11 mouse cellular contexts compared by ENCODE assay signal in genomic region chr16:97098508-97098907, GRCm38 (mm10).
A peak's percentile ranks its signal among the peaks of the same experiment; 100 is the strongest.
DNase-seq lines count a peak whose midpoint lies in the region; ATAC-seq lines count a peak whose summit lies in the region.
"Had no signal": no experiment of that assay in that cellular context is flagged by ENCODE, and none has a peak within 500 bp of the region (broad histone marks: within the 10 kb centered on the region; RNA-seq: fewer than 3 reads in every experiment).

No protein-coding gene starts in this region.

- intact Hi-C loops in gastrocnemius, postnatal 14 days (cut with DNase I; ENCODE audit: low total_unique reads), result no loop called here
- intact Hi-C loops in gastrocnemius, postnatal 36 days (cut with DNase I), result no loop called here

- H3K27ac ChIP-seq in forebrain, embryonic 11.5 days (ENCODE audit: low read depth, low read length), result peak overlapping the region; percentile 41; the same call in 1 of the 2 replicates
- no peak overlapping the region for H3K27ac ChIP-seq in forebrain, embryonic 10.5 days
- no peak overlapping the region for H3K27ac ChIP-seq in hindbrain, embryonic 11.5 days (ENCODE audit: low read depth, low read length)
- H3K27ac ChIP-seq in midbrain, embryonic 14.5 days (replicated peaks; ENCODE audit: low read depth, low read length), result peak overlapping the region; percentile 60
- H3K27ac ChIP-seq: limb, embryonic 12.5 days; macrophage had no signal

- no peak overlapping the region for H3K4me2 ChIP-seq in forebrain, embryonic 11.5 days (ENCODE audit: low read depth, low read length, severe bottlenecking)
- no peak overlapping the region for H3K4me2 ChIP-seq in hindbrain, embryonic 11.5 days (replicated peaks; ENCODE audit: low read depth, low read length)
- H3K4me2 ChIP-seq in midbrain, embryonic 14.5 days (ENCODE audit: low read length), result peak overlapping the region; percentile 14; the same call in 1 of the 2 replicates
- H3K4me2 ChIP-seq: limb, embryonic 12.5 days had no signal

- DNase-seq in forebrain, embryonic 11.5 days (ENCODE audit: low spot score), result peak; percentile 56
- no peak for DNase-seq in forebrain, embryonic 10.5 days (ENCODE audit: extremely low spot score, low spot score)
- peak; percentile 20 for DNase-seq in brain, embryonic 18.5 days (ENCODE audit: low read depth, low spot score)
- DNase-seq in hindbrain, embryonic 11.5 days (ENCODE audit: low spot score), result peak; percentile 37
- peak; percentile 78 for DNase-seq in midbrain, embryonic 14.5 days
- DNase-seq in gastrocnemius, postnatal 14 days, result no peak
- DNase-seq in gastrocnemius, postnatal 36 days, result no peak
- no peak for DNase-seq in heart, adult 9 months (ENCODE audit: low spot score in 2 of 2)
- DNase-seq: adrenal gland, adult 2 months had no signal

- H3K36me3 ChIP-seq in forebrain, embryonic 11.5 days (ENCODE audit: control insufficient read depth, insufficient read depth, low read length), result no peaks in the 10 kb centered on the region
- H3K36me3 ChIP-seq in forebrain, embryonic 10.5 days (replicated peaks), result no peaks in the 10 kb centered on the region
- no peaks in the 10 kb centered on the region for H3K36me3 ChIP-seq in hindbrain, embryonic 11.5 days (ENCODE audit: control insufficient read depth, insufficient read depth, low read length)
- no peaks in the 10 kb centered on the region for H3K36me3 ChIP-seq in midbrain, embryonic 14.5 days (ENCODE audit: control insufficient read depth, insufficient read depth, low read length)
- H3K36me3 ChIP-seq: limb, embryonic 12.5 days had no signal

- 47% methylated on average over 5 of the region's 5 CpGs for WGBS in forebrain, embryonic 11.5 days
- 83% methylated on average over 5 of the region's 5 CpGs for WGBS in forebrain, embryonic 10.5 days
- 69% methylated on average over 5 of the region's 5 CpGs for WGBS in hindbrain, embryonic 11.5 days
- 25% methylated on average over 5 of the region's 5 CpGs for WGBS in midbrain, embryonic 14.5 days

- H3K27me3 ChIP-seq in forebrain, embryonic 11.5 days (ENCODE audit: control insufficient read depth, insufficient read depth, low read length), result no peaks in the 10 kb centered on the region
- H3K27me3 ChIP-seq in forebrain, embryonic 10.5 days (ENCODE audit: poor library complexity, severe bottlenecking), result no peaks in the 10 kb centered on the region
- no peaks in the 10 kb centered on the region for H3K27me3 ChIP-seq in hindbrain, embryonic 11.5 days (ENCODE audit: control insufficient read depth, insufficient read depth, low read length)
- H3K27me3 ChIP-seq in midbrain, embryonic 14.5 days (ENCODE audit: control insufficient read depth, insufficient read depth, low read length), result no peaks in the 10 kb centered on the region

- H3K4me3 ChIP-seq in forebrain, embryonic 11.5 days (ENCODE audit: low read depth, low read length), result no peak overlapping the region
- no peak overlapping the region for H3K4me3 ChIP-seq in forebrain, embryonic 10.5 days
- H3K4me3 ChIP-seq in hindbrain, embryonic 11.5 days (ENCODE audit: low read depth, low read length), result no peak overlapping the region
- H3K4me3 ChIP-seq in midbrain, embryonic 14.5 days (replicated peaks; ENCODE audit: low read depth, low read length), result no peak overlapping the region
- H3K4me3 ChIP-seq: limb, embryonic 12.5 days had no signal

- ATAC-seq in forebrain, embryonic 11.5 days (replicated peaks; ENCODE audit: low FRiP score), result peak; percentile 71; the same call in 1 of the 2 replicates
- ATAC-seq in hindbrain, embryonic 11.5 days (ENCODE audit: low FRiP score), result peak; percentile 62
- peak; percentile 63; the same call in 1 of the 2 replicates for ATAC-seq in midbrain, embryonic 14.5 days (ENCODE audit: low FRiP score, low TSS enrichment)

- no peaks in the 10 kb centered on the region for H3K9me3 ChIP-seq in forebrain, embryonic 11.5 days (ENCODE audit: control insufficient read depth, low read length)
- no peaks in the 10 kb centered on the region for H3K9me3 ChIP-seq in forebrain, embryonic 10.5 days
- no peaks in the 10 kb centered on the region for H3K9me3 ChIP-seq in hindbrain, embryonic 11.5 days (ENCODE audit: control insufficient read depth, low read length)
- no peaks in the 10 kb centered on the region for H3K9me3 ChIP-seq in midbrain, embryonic 14.5 days (ENCODE audit: control insufficient read depth, low read length)
- H3K9me3 ChIP-seq: limb, embryonic 12.5 days had no signal

- no peaks in the 10 kb centered on the region for H3K4me1 ChIP-seq in forebrain, embryonic 11.5 days (replicated peaks; ENCODE audit: control insufficient read depth, insufficient read depth, low read length)
- peaks cover 16% of the 10 kb centered on the region; the same call in 1 of the 2 replicates for H3K4me1 ChIP-seq in forebrain, embryonic 10.5 days
- no peaks in the 10 kb centered on the region for H3K4me1 ChIP-seq in hindbrain, embryonic 11.5 days (replicated peaks; ENCODE audit: control insufficient read depth, insufficient read depth, low read length)
- H3K4me1 ChIP-seq in midbrain, embryonic 14.5 days (ENCODE audit: control insufficient read depth, insufficient read depth, low read length), result peaks cover 35% of the 10 kb centered on the region

- no peak overlapping the region for H3K9ac ChIP-seq in forebrain, embryonic 11.5 days (ENCODE audit: low read length)
- H3K9ac ChIP-seq in hindbrain, embryonic 11.5 days (ENCODE audit: low read depth, low read length), result no peak overlapping the region
- H3K9ac ChIP-seq in midbrain, embryonic 14.5 days (replicated peaks; ENCODE audit: low read length), result no peak overlapping the region
- H3K9ac ChIP-seq: limb, embryonic 12.5 days had no signal

Comparison
In these comparisons a context has a peak if more than half of its experiments do, and no peak if none do; other contexts are left out.
1. DNase-seq: peak in forebrain, embryonic 11.5 days (single experiment), brain, embryonic 18.5 days (single experiment), hindbrain, embryonic 11.5 days (single experiment) and midbrain, embryonic 14.5 days (single experiment); none in forebrain, embryonic 10.5 days (single experiment), gastrocnemius, postnatal 14 days (single experiment), gastrocnemius, postnatal 36 days (0 of 2) and heart, adult 9 months (0 of 2).
2. H3K27ac ChIP-seq: peak in forebrain, embryonic 11.5 days (single experiment) and midbrain, embryonic 14.5 days (single experiment); none in forebrain, embryonic 10.5 days (single experiment) and hindbrain, embryonic 11.5 days (single experiment).
3. Peak in every context shown above with its lines, with median percentiles within 50 percentile points of each other: ATAC-seq.